Mouse (Mus musculus) adrenal gland, postnatal 36 days (tissue): Measurements from ENCODE around the gene Pkp1. TPM values are rescaled to one million over a fixed set of nuclear protein-coding genes. Genes with fewer than 3 reads are reported as not detected.

ENCODE experiments used
- DNase-seq, 2 experiments: peaks; one replicate each; pipeline ENCODE4 v3.0.0; 2021; ENCODE audit warnings: mixed read lengths in 1 of 2
- total RNA-seq, 2 experiments: library from RNA; stranded (reverse); gene quantifications; 2 replicates each; pipeline ENCODE4 v1.2.3; 2021

The Pkp1 gene
- total RNA-seq, 2 experiments from 2014 or later = not detected

GRCm38 (mm10) chr1:135906736-135907135 lies 12.3 kb downstream of the Pkp1 start:
- peak; percentile 15 to 17 for DNase-seq

GRCm38 (mm10) chr1:135899991-135900515 lies 19.0 kb downstream of the Pkp1 start:
- no peak for DNase-seq

GRCm38 (mm10) chr1:135899295-135899694 lies 19.7 kb downstream of the Pkp1 start:
- DNase-seq = no peak

- DNase-seq = no peak
Observed at GRCm38 (mm10) chr1:135895367-135895766, 23.6 kb downstream of the Pkp1 start.

- DNase-seq = no peak
Observed at GRCm38 (mm10) chr1:135893377-135893776, 25.6 kb downstream of the Pkp1 start.

GRCm38 (mm10) chr1:135892764-135893163 lies 26.2 kb downstream of the Pkp1 start:
- no peak for DNase-seq

GRCm38 (mm10) chr1:135892233-135892632 lies 26.8 kb downstream of the Pkp1 start:
- DNase-seq = no peak

- no peak for DNase-seq
Observed at GRCm38 (mm10) chr1:135891424-135892216, 27.4 kb downstream of the Pkp1 start.

- DNase-seq = no peak
Observed at GRCm38 (mm10) chr1:135889461-135890185, 29.4 kb downstream of the Pkp1 start.

- DNase-seq = peak; percentile 56 to 63
Observed at GRCm38 (mm10) chr1:135882385-135883109, 36.5 kb downstream of the Pkp1 start.

- DNase-seq = no peak
Observed at GRCm38 (mm10) chr1:135877248-135877647, 41.8 kb downstream of the Pkp1 start.

GRCm38 (mm10) chr1:135872991-135873390 lies 46.0 kb downstream of the Pkp1 start:
- no peak for DNase-seq

GRCm38 (mm10) chr1:135868570-135868969 lies 50.4 kb downstream of the Pkp1 start:
- no peak for DNase-seq

GRCm38 (mm10) chr1:135865518-135866194 lies 53.4 kb downstream of the Pkp1 start:
- DNase-seq = peak; percentile 85 to 90

GRCm38 (mm10) chr1:135864830-135865229 lies 54.2 kb downstream of the Pkp1 start:
- DNase-seq = no peak

- DNase-seq = no peak
Observed at GRCm38 (mm10) chr1:135863786-135864335, 55.1 kb downstream of the Pkp1 start.

GRCm38 (mm10) chr1:135862561-135862960 lies 56.4 kb downstream of the Pkp1 start:
- DNase-seq = no peak

GRCm38 (mm10) chr1:135861980-135862552 lies 56.9 kb downstream of the Pkp1 start:
- DNase-seq = peak; percentile 38 to 39

GRCm38 (mm10) chr1:135861091-135861490 lies 57.9 kb downstream of the Pkp1 start:
- no peak for DNase-seq

- DNase-seq = no peak
Observed at GRCm38 (mm10) chr1:135858533-135858932, 60.5 kb downstream of the Pkp1 start.

- no peak for DNase-seq
Observed at GRCm38 (mm10) chr1:135857137-135857775, 61.8 kb downstream of the Pkp1 start.
